Mouse (Mus musculus): ENCODE measurements at regions not wholly inside any gene's neighbourhood (a gene's known extent, or its start where the extent isn't known, plus 50 kb on each side); places are given as distances from the start of the nearest gene placed in this dataset.

- no peak for TF ChIP-seq CTCF (IDR thresholded peaks at IDR 0.05)
- TF ChIP-seq EP300 (IDR thresholded peaks at IDR 0.05): no peak
Observed at GRCm38 (mm10) chr1:73444216-73444890, 428.6 kb upstream of the Tnp1 start.
